Mouse (Mus musculus): ENCODE measurements around the gene Mrpl21. TPM values are rescaled to one million over a fixed set of nuclear protein-coding genes. Genes with fewer than 3 reads are reported as not detected.

The Mrpl21 gene
- total and polyA plus RNA-seq, 2 experiments: 41.1 to 46.8 TPM

DNA sequence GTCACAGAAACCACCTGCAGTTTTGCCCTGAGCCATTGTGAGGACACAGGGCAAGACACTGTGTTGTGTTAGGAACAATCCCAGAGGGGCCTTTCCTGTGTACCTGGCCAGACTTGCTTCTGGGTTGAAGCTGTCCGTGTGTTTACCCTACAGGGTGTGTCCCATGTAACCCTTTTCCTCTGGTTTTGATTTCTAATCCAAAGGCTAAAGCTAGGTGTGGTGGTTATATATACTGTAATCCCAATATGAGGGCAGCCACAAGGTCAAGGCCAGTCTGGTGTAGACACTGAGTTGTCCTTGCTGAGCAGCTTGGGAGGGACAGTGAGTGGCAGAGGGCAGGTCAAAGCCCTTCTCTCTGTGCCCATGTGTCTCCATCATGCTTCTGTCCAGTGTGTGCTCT lies 53.2 kb downstream of the Mrpl21 start:
- peaks cover 72% of the 10 kb centered on the region for H3K79me2 ChIP-seq (ENCODE audit: control insufficient read depth, insufficient read depth, low read length)
- peak overlapping the region; percentile 19; the same call in 1 of the 2 replicates for H3K9ac ChIP-seq (ENCODE audit: low read depth, low read length)
- peaks cover 64% of the 10 kb centered on the region for H3K4me1 ChIP-seq (ENCODE audit: control insufficient read depth, insufficient read depth, low read length)
- 20% methylated on average over 1 of the region's 1 CpGs for WGBS
- peak; percentile 77 for DNase-seq (ENCODE audit: extremely low read depth, low read depth, low spot score)
- no peak overlapping the region for H3K4me3 ChIP-seq (ENCODE audit: insufficient read depth, low read depth, low read length)
- H3K36me3 ChIP-seq (ENCODE audit: control insufficient read depth, insufficient read depth, low read length): peaks cover 4% of the 10 kb centered on the region; the same call in 1 of the 2 replicates
- TF ChIP-seq CTCF (IDR thresholded peaks at IDR 0.05; ENCODE audit: low read depth, low read length) (0 out of 2 replicates have a peak, but pooled peaks have one; percentile 1), POLR2A (IDR thresholded peaks at IDR 0.05; ENCODE audit: extremely low read depth, insufficient read depth, low read length) (no peak)
- no peaks in the 10 kb centered on the region for H3K27me3 ChIP-seq (ENCODE audit: control insufficient read depth, insufficient read depth, low read length)
- peak overlapping the region; percentile 52 for H3K27ac ChIP-seq (replicated peaks; ENCODE audit: insufficient read depth, low read depth, low read length)

DNA sequence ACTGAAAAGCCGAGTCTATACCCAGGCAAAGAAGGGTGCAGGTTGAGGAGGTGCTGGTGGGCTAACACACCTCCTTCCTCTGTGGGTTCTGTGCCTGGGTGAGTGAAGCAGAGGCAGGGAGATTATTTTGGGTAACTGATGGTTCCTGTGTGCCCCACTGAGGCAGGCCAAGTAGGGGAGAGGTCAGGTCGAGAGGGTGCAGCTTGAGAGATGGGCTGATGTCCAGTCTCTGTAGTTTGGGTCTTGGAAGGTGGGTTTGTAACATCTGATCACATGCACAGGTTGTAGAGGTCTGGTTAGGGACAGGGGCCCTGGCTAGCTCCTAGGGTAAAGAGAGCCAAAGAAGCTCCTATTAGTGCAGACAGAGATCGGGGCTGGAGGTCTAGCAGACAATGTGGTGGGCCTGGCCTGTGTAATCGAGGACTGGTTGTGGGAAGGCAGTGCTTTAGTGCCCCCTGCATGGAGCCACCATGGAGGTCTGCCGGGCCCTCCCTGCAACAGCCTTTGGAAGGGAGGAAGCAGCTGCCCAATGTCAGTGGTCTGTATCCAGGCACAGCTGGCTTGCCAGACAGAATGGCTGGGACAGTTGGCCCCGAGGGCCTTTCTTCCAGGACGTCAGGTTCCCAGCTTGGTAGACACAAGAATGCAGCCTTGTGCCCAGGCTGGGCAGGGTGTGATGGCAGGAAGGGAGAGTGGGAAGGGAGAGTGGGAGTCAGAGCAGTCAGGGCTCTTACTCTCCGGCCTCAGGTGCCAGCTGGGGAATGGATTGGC lies 54.0 kb downstream of the Mrpl21 start:
- Histone ChIP-seq H3K36me3 (ENCODE audit: control insufficient read depth, insufficient read depth, low read length) (peaks cover 3% of the 10 kb centered on the region; the same call in 1 of the 2 replicates), H3K27ac (replicated peaks; ENCODE audit: insufficient read depth, low read depth, low read length) (peak overlapping the region; percentile 52), H3K4me1 (ENCODE audit: control insufficient read depth, insufficient read depth, low read length) (peaks cover 67% of the 10 kb centered on the region), H3K9ac (ENCODE audit: low read depth, low read length) (peak overlapping the region; percentile 10; the same call in 1 of the 2 replicates), H3K27me3 (ENCODE audit: control insufficient read depth, insufficient read depth, low read length) (no peaks in the 10 kb centered on the region), H3K79me2 (ENCODE audit: control insufficient read depth, insufficient read depth, low read length) (peaks cover 77% of the 10 kb centered on the region), H3K4me3 (ENCODE audit: insufficient read depth, low read depth, low read length) (no peak overlapping the region)
- peak; percentile 58 for DNase-seq (ENCODE audit: extremely low read depth, low read depth, low spot score)
- 52% methylated on average over 8 of the region's 8 CpGs for WGBS
- no peak for TF ChIP-seq POLR2A (IDR thresholded peaks at IDR 0.05; ENCODE audit: extremely low read depth, insufficient read depth, low read length)
- no peak for TF ChIP-seq CTCF (IDR thresholded peaks at IDR 0.05; ENCODE audit: low read depth, low read length)

DNA sequence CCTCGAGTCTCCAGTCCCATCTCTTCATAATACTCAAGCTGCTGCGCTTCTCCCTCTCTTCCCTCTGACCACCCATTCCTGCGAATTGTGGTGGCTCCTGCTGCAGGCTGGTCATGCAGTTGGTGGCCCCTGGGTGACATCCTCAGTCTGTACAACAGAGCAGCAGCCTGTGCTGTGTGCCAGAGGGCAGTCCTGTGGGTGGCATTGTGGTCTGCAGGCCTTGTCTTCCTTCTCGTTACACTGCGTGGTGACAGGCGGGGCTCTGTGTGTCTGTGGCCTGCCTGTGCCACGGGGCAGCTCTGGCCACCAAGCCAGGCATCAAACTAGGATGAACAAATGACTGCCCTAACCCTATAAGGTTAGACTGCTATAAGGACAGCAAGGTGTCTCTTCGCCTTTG lies 56.5 kb downstream of the Mrpl21 start:
- peak overlapping the region; percentile 14; the same call in 1 of the 2 replicates for H3K9ac ChIP-seq (ENCODE audit: low read depth, low read length)
- peaks cover 80% of the 10 kb centered on the region for H3K79me2 ChIP-seq (ENCODE audit: control insufficient read depth, insufficient read depth, low read length)
- no peak for DNase-seq (ENCODE audit: extremely low read depth, low read depth, low spot score)
- 0 out of 2 replicates have a peak, but pooled peaks have one; percentile 1 for TF ChIP-seq CTCF (IDR thresholded peaks at IDR 0.05; ENCODE audit: low read depth, low read length)
- no peak for TF ChIP-seq POLR2A (IDR thresholded peaks at IDR 0.05; ENCODE audit: extremely low read depth, insufficient read depth, low read length)
- 70% methylated on average over 8 of the region's 8 CpGs for WGBS
- no peak overlapping the region for H3K27ac ChIP-seq (replicated peaks; ENCODE audit: insufficient read depth, low read depth, low read length)
- H3K27me3 ChIP-seq (ENCODE audit: control insufficient read depth, insufficient read depth, low read length): no peaks in the 10 kb centered on the region
- peaks cover 5% of the 10 kb centered on the region; the same call in 1 of the 2 replicates for H3K36me3 ChIP-seq (ENCODE audit: control insufficient read depth, insufficient read depth, low read length)
- H3K4me3 ChIP-seq (ENCODE audit: insufficient read depth, low read depth, low read length): no peak overlapping the region
- H3K4me1 ChIP-seq (ENCODE audit: control insufficient read depth, insufficient read depth, low read length): peaks cover 57% of the 10 kb centered on the region

DNA sequence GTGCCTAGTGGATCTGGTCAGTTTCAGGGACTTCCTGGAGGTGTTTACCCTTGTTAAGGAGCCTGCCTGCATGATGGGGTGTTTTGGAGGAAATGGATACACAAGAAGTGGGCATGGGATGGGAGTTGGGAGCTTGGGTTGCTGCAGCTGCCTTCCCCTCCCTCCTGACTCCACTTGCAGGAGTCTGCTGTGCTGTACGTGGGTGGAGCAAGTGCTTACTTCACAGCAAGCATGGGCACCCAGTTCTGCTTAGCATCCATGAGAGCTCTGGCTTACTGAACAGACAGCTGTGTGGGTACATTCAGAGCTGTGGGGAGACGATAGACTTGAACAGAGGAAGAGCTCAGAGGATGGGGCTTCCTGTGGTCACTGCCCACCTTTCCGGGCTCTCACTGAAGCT lies 58.3 kb downstream of the Mrpl21 start:
- H3K79me2 ChIP-seq (ENCODE audit: control insufficient read depth, insufficient read depth, low read length): peaks cover 80% of the 10 kb centered on the region
- TF ChIP-seq POLR2A (IDR thresholded peaks at IDR 0.05; ENCODE audit: extremely low read depth, insufficient read depth, low read length): no peak
- no peak for DNase-seq (ENCODE audit: extremely low read depth, low read depth, low spot score)
- no peak overlapping the region for H3K4me3 ChIP-seq (ENCODE audit: insufficient read depth, low read depth, low read length)
- 70% methylated on average over 3 of the region's 3 CpGs for WGBS
- H3K27ac ChIP-seq (replicated peaks; ENCODE audit: insufficient read depth, low read depth, low read length): no peak overlapping the region
- H3K36me3 ChIP-seq (ENCODE audit: control insufficient read depth, insufficient read depth, low read length): peaks cover 7% of the 10 kb centered on the region
- H3K4me1 ChIP-seq (ENCODE audit: control insufficient read depth, insufficient read depth, low read length): peaks cover 45% of the 10 kb centered on the region
- H3K9ac ChIP-seq (ENCODE audit: low read depth, low read length): no peak overlapping the region
- H3K27me3 ChIP-seq (ENCODE audit: control insufficient read depth, insufficient read depth, low read length): no peaks in the 10 kb centered on the region

Other genes with a start within 250 kb of the Mrpl21 start
- 1.7 and 1.8 TPM in 2 replicates for gene Ighmbp2, start 116 bp downstream of the Mrpl21 start, total RNA-seq (2014; rRNA removed)
- gene Ighmbp2, start 116 bp downstream of the Mrpl21 start, polyA plus RNA-seq (2012; rRNA removed): 2.4 and 3.9 TPM in 2 replicates
- gene Cpt1a, start 39.4 kb downstream of the Mrpl21 start, total RNA-seq (2014; rRNA removed): 162 and 234 TPM in 2 replicates
- 182 and 211 TPM in 2 replicates for gene Cpt1a, start 39.4 kb downstream of the Mrpl21 start, polyA plus RNA-seq (2012; rRNA removed)
- gene Tesmin, start 106.0 kb downstream of the Mrpl21 start, total RNA-seq (2014; rRNA removed): 0.46 and 0.54 TPM in 2 replicates
- gene Tesmin, start 106.0 kb downstream of the Mrpl21 start, polyA plus RNA-seq (2012; rRNA removed): 0.31 and 0.33 TPM in 2 replicates
- gene Gal, start 131.6 kb downstream of the Mrpl21 start, total RNA-seq (2014; rRNA removed): 0.28 TPM in 1 of 2 replicates, not detected in the other
- not detected in 2 replicates for gene Gal, start 131.6 kb downstream of the Mrpl21 start, polyA plus RNA-seq (2012; rRNA removed)